Mouse (Mus musculus): ENCODE results near the gene Ost4. TPM values are rescaled to one million over a fixed set of nuclear protein-coding genes. Genes with fewer than 3 reads are reported as not detected.
A peak's percentile ranks its signal among the peaks of the same experiment; 100 is the strongest.

Ost4 gene
- polyA plus RNA-seq, 1 experiment from 2014 or later, result 259 TPM

DNA sequence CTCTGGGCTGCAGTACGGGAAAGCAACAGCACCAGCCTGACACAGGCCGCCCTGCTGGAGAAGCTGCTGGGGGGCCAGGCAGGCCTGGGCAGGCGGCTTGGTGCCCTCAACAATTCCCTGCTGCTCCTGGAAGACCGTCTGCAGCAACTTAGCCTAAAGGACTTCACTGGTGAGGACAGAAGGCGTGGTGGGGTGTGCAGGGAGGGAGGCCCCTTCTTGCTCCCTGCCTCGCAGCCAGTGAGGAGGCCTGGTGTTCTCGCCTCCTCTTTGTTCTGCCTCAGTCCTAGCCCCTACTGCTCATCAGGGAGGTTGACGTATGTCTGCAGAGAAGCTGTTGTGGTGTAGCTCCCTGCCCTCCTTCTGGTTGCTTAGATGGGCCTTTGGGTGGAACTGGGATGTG, 11.1 kb upstream of the Ost4 start:
- Histone ChIP-seq H3K27ac (no peak overlapping the region), H3K36me3 (replicated peaks; ENCODE audit: control insufficient read depth, insufficient read depth) (no peaks in the 10 kb centered on the region), H3K4me1 (replicated peaks; ENCODE audit: control insufficient read depth, insufficient read depth, low read length) (peaks cover 27% of the 10 kb centered on the region), H3K4me3 (replicated peaks; ENCODE audit: low read length) (no peak overlapping the region), H3K27me3 (ENCODE audit: control insufficient read depth, insufficient read depth, low read length) (no peaks in the 10 kb centered on the region), H3K4me2 (replicated peaks) (no peak overlapping the region), H3K9ac (no peak overlapping the region), H3K9me3 (ENCODE audit: control insufficient read depth, low read length) (no peaks in the 10 kb centered on the region)
- no peak for DNase-seq (ENCODE audit: low spot score)
- ATAC-seq (ENCODE audit: low FRiP score), result no peak
- 87% methylated on average over 8 of the region's 8 CpGs for WGBS

DNA sequence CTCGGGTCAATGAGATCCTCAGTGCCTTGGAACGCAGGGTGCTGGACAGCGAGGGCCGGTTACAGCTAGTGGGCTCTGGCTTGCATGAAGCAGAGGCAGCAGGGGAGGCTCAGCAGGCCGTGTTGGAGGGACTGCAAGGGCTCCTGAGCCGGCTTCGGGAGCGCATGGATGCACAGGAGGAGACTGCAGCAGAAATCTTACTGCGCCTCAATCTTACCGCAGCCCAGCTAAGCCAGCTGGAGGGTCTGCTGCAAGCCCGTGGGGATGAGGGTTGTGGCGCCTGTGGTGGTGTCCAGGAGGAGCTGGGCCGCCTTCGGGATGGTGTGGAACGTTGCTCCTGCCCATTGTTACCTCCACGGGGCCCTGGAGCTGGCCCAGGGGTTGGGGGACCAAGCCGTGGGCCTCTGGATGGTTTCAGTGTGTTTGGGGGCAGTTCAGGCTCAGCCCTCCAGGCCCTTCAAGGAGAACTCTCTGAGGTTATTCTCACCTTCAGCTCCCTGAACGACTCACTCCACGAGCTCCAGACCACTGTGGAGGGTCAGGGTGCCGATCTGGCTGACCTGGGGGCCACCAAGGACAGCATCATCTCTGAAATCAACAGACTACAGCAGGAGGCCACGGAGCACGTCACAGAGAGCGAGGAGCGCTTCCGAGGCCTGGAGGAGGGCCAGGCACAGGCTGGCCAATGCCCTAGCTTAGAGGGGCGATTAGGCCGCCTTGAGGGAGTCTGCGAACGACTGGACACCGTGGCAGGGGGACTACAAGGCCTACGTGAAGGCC, 10.5 kb upstream of the Ost4 start:
- Histone ChIP-seq H3K9ac (no peak overlapping the region), H3K4me2 (replicated peaks) (no peak overlapping the region), H3K4me3 (replicated peaks; ENCODE audit: low read length) (no peak overlapping the region), H3K27ac (no peak overlapping the region), H3K9me3 (ENCODE audit: control insufficient read depth, low read length) (no peaks in the 10 kb centered on the region), H3K27me3 (ENCODE audit: control insufficient read depth, insufficient read depth, low read length) (no peaks in the 10 kb centered on the region), H3K36me3 (replicated peaks; ENCODE audit: control insufficient read depth, insufficient read depth) (no peaks in the 10 kb centered on the region), H3K4me1 (replicated peaks; ENCODE audit: control insufficient read depth, insufficient read depth, low read length) (peaks cover 31% of the 10 kb centered on the region)
- ATAC-seq (ENCODE audit: low FRiP score), result no peak
- no peak for DNase-seq (ENCODE audit: low spot score)
- 85% methylated on average over 31 of the region's 31 CpGs for WGBS

DNA sequence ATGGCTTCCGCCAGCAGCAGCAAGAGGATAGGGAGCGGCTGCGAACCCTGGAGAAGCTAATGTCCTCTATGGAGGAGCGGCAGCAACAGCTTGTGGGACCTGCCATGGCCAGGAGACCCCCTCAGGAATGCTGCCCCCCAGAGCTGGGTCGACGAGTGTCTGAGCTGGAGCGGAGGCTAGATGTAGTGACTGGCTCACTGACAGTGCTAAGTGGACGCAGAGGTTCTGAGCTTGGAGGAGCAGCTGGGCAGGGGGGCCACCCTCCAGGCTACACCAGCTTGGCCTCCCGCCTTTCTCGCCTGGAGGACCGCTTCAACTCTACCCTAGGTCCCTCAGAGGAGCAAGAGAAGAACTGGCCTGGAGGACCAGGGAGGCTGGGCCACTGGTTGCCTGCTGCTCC, 9.8 kb upstream of the Ost4 start:
- no peak overlapping the region for H3K9ac ChIP-seq

DNA sequence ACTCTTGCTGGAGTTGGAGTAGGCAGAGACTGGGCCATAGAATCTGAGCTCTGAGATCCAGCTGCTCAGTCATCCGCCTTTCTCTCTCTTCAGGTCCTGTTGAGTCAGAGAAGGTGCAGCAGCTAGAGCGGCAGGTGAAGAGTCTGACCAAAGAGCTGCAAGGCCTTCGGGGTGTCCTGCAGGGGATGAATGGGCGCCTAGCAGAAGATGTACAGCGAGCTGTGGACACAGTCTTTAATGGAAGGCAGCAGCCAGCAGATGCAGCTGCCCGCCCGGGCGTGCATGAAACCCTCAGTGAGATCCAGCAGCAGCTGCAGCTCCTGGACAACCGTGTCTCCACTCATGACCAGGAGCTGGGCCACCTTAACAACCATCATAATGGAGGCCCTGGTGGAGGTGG, 9.3 kb upstream of the Ost4 start:
- Histone ChIP-seq H3K27me3 (ENCODE audit: control insufficient read depth, insufficient read depth, low read length) (no peaks in the 10 kb centered on the region), H3K9ac (no peak overlapping the region), H3K4me2 (replicated peaks) (no peak overlapping the region), H3K4me1 (replicated peaks; ENCODE audit: control insufficient read depth, insufficient read depth, low read length) (peaks cover 28% of the 10 kb centered on the region), H3K4me3 (replicated peaks; ENCODE audit: low read length) (no peak overlapping the region), H3K36me3 (replicated peaks; ENCODE audit: control insufficient read depth, insufficient read depth) (no peaks in the 10 kb centered on the region), H3K27ac (no peak overlapping the region), H3K9me3 (ENCODE audit: control insufficient read depth, low read length) (no peaks in the 10 kb centered on the region)
- ATAC-seq (ENCODE audit: low FRiP score), result no peak
- DNase-seq (ENCODE audit: low spot score), result no peak
- 89% methylated on average over 9 of the region's 9 CpGs for WGBS

More for the DNA sequence above, 9.8 kb upstream of the Ost4 start:
- DNase-seq (ENCODE audit: low spot score) (no peak), ATAC-seq (ENCODE audit: low FRiP score) (no peak)
- Histone ChIP-seq H3K36me3 (replicated peaks; ENCODE audit: control insufficient read depth, insufficient read depth) (no peaks in the 10 kb centered on the region), H3K27me3 (ENCODE audit: control insufficient read depth, insufficient read depth, low read length) (no peaks in the 10 kb centered on the region), H3K4me2 (replicated peaks) (no peak overlapping the region), H3K4me3 (replicated peaks; ENCODE audit: low read length) (no peak overlapping the region), H3K27ac (no peak overlapping the region), H3K4me1 (replicated peaks; ENCODE audit: control insufficient read depth, insufficient read depth, low read length) (peaks cover 33% of the 10 kb centered on the region), H3K9me3 (ENCODE audit: control insufficient read depth, low read length) (no peaks in the 10 kb centered on the region)
- 88% methylated on average over 11 of the region's 11 CpGs for WGBS

DNA sequence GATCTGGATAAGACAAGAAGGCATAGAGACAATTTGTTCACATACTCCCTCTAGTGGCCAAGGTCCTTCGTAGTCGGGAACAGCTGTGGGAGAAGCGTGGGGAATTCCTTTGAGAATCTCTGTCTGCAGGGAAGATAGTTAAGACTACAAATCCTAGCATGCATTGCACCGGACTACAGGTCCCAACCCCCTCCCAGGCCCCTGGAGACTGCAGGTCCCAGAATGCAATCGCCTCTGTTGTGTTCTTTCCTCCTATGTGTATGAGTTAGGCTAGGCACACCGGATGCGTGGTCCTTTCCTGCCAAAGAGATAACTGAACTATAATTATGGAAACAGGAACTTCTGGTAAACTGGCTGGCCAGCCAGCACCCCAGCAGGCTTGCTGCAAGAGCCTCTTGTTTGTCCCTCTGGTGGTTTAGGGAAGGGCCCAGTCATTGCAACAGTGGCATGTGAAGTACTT, 8.4 kb upstream of the Ost4 start:
- Histone ChIP-seq H3K36me3 (replicated peaks; ENCODE audit: control insufficient read depth, insufficient read depth) (no peaks in the 10 kb centered on the region), H3K9ac (no peak overlapping the region), H3K4me2 (replicated peaks) (peak overlapping the region; percentile 18), H3K9me3 (ENCODE audit: control insufficient read depth, low read length) (no peaks in the 10 kb centered on the region), H3K4me1 (replicated peaks; ENCODE audit: control insufficient read depth, insufficient read depth, low read length) (peaks cover 24% of the 10 kb centered on the region), H3K27ac (no peak overlapping the region), H3K4me3 (replicated peaks; ENCODE audit: low read length) (no peak overlapping the region), H3K27me3 (ENCODE audit: control insufficient read depth, insufficient read depth, low read length) (no peaks in the 10 kb centered on the region)
- ATAC-seq (ENCODE audit: low FRiP score), result peak; percentile 86
- 7% methylated on average over 7 of the region's 7 CpGs for WGBS
- peak; percentile 94 for DNase-seq (ENCODE audit: low spot score)

DNA sequence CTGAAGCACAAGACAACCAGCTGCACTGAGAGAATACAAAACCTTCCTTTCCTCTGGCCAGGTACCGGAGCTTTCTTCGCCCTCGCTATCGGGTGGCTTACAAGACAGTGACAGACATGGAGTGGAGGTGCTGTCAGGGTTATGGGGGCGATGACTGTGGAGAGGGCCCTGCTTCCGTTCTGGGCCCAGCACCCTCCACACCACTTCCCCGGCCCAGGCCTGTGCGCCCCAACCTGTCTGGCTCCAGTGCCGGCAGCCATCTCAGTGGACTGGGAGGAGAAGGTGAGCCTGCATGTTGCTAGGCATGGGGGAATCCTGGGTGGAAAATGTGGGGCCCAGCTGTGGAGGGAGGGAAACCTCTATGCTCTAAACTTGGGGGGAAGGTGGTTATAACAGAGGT, 7.9 kb upstream of the Ost4 start:
- no peaks in the 10 kb centered on the region for H3K27me3 ChIP-seq (ENCODE audit: control insufficient read depth, insufficient read depth, low read length)
- 0 out of 2 replicates have a peak overlapping the region, but pooled peaks have one; percentile 20 for H3K9ac ChIP-seq
- no peak overlapping the region for H3K27ac ChIP-seq
- no peaks in the 10 kb centered on the region for H3K9me3 ChIP-seq (ENCODE audit: control insufficient read depth, low read length)
- H3K4me2 ChIP-seq (replicated peaks), result peak overlapping the region; percentile 43
- H3K4me3 ChIP-seq (replicated peaks; ENCODE audit: low read length), result no peak overlapping the region
- no peak for DNase-seq (ENCODE audit: low spot score)
- 71% methylated on average over 9 of the region's 9 CpGs for WGBS
- H3K4me1 ChIP-seq (replicated peaks; ENCODE audit: control insufficient read depth, insufficient read depth, low read length), result peaks cover 24% of the 10 kb centered on the region
- H3K36me3 ChIP-seq (replicated peaks; ENCODE audit: control insufficient read depth, insufficient read depth), result no peaks in the 10 kb centered on the region
- ATAC-seq (ENCODE audit: low FRiP score), result peak; percentile 38

DNA sequence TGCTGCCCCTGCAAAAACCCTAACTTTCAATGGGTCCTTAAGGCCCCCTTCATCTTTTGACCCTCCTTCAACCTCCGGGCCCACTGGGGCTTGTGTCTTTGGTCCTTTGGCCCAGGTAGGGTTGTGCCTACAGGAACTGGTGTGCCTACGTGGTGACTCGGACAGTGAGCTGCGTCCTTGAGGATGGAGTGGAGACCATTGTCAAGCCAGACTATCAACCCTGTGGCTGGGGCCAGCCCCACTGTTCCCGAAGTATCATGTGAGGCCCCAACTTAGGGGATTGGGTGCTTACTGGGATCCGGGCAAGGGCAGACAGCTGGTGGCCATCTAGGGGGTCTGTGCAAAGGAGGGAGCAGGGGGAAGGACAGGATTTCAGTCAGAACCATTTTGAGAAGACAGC, 7.3 kb upstream of the Ost4 start:
- H3K9ac ChIP-seq, result no peak overlapping the region
- no peaks in the 10 kb centered on the region for H3K27me3 ChIP-seq (ENCODE audit: control insufficient read depth, insufficient read depth, low read length)
- H3K9me3 ChIP-seq (ENCODE audit: control insufficient read depth, low read length), result no peaks in the 10 kb centered on the region
- 83% methylated on average over 6 of the region's 6 CpGs for WGBS
- peak overlapping the region; percentile 12; the same call in 1 of the 2 replicates for H3K4me3 ChIP-seq (replicated peaks; ENCODE audit: low read length)
- no peaks in the 10 kb centered on the region for H3K36me3 ChIP-seq (replicated peaks; ENCODE audit: control insufficient read depth, insufficient read depth)
- DNase-seq (ENCODE audit: low spot score) (no peak), ATAC-seq (ENCODE audit: low FRiP score) (no peak)
- no peak overlapping the region for H3K27ac ChIP-seq
- H3K4me1 ChIP-seq (replicated peaks; ENCODE audit: control insufficient read depth, insufficient read depth, low read length), result peaks cover 24% of the 10 kb centered on the region
- H3K4me2 ChIP-seq (replicated peaks), result peak overlapping the region; percentile 43

DNA sequence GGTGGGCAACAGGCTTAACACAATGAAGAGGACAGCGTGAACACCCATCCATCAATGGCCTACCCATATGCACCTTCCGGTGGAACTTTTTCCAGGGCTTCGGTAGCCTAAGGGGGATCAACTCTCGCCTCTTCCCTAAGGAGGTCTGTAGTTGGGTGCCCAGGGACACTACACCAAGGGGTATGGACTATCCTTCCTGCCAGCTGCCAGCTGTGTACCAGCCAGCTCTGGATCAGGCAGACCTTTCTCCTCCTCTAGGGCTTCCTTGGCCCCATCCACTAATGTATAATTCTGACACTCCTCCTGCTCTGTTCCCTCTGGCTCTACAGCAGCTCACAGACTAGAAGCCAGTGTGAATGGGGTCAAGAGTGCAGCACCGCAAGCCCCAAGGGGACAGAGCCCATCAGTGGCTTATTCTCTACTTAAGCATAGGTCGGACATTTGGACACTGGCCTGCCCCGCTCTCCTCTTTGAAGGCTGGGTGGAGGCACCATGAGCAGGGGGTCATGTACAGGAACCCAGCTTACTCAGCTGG, 6.6 kb upstream of the Ost4 start:
- ATAC-seq (ENCODE audit: low FRiP score) (no peak), DNase-seq (ENCODE audit: low spot score) (no peak)
- Histone ChIP-seq H3K9me3 (ENCODE audit: control insufficient read depth, low read length) (no peaks in the 10 kb centered on the region), H3K4me3 (replicated peaks; ENCODE audit: low read length) (peak overlapping the region; percentile 12; the same call in 1 of the 2 replicates), H3K4me2 (replicated peaks) (peak overlapping the region; percentile 43), H3K27ac (peak overlapping the region; percentile 62; the same call in 1 of the 2 replicates), H3K9ac (peak overlapping the region; percentile 47; the same call in 1 of the 2 replicates), H3K27me3 (ENCODE audit: control insufficient read depth, insufficient read depth, low read length) (no peaks in the 10 kb centered on the region), H3K36me3 (replicated peaks; ENCODE audit: control insufficient read depth, insufficient read depth) (no peaks in the 10 kb centered on the region), H3K4me1 (replicated peaks; ENCODE audit: control insufficient read depth, insufficient read depth, low read length) (peaks cover 24% of the 10 kb centered on the region)
- WGBS, result 73% methylated on average over 7 of the region's 7 CpGs

DNA sequence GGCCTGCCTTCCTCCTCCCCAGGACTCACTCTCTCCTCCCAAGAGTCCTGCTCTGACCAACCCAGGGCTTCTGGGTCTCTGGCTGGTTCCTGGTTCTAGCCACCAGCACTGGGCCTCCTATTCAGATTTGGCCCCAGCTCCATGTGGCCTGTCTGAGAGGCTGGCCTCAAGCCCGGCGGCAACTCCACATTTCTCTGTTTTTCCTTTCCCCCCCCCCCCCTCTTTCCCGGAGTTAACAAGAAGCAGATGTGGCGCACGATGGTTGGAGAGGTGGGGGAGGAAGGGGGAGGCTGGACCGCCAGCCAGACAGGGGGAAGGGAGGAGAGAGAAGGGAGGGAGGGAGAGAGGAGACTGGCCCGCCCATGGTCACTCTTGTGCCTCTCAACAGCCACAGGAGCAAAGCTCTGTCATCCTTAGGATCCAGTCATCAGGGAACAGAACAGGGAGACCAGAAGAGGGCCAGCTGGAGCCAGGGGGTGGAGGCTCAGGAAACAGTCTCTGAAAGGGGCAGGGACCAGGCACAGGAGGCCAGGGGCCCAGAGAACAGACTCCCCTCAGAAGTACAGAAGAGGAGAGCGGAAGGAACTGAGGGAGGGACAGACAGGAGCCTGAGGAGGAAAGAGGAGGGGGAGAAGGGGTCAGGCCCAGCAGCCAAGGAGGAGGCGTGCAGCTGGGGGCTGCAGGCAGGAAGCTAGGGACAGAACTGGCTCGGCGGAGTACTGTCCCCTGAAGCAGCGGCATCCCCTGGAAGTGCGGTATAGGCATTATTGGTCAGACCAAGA, 5.7 kb upstream of the Ost4 start, which contains the start of gene Emilin1:
Emilin1 (plus strand) TSS at position 343 of the 782 bp plus-strand sequence.
- Histone ChIP-seq H3K4me3 (replicated peaks; ENCODE audit: low read length) (peak within 1 kb of the TSS; percentile 12; the same call in 1 of the 2 replicates), H3K9ac (peak within 1 kb of the TSS; percentile 47; the same call in 1 of the 2 replicates)
- 28% methylated on average over 13 of the region's 13 CpGs for WGBS

More for the DNA sequence above, 5.7 kb upstream of the Ost4 start, which contains the start of gene Emilin1:
- H3K27me3 ChIP-seq (ENCODE audit: control insufficient read depth, insufficient read depth, low read length), result no peaks in the 10 kb centered on the region
- no peaks in the 10 kb centered on the region for H3K36me3 ChIP-seq (replicated peaks; ENCODE audit: control insufficient read depth, insufficient read depth)
- no peak for DNase-seq (ENCODE audit: low spot score)
- H3K9me3 ChIP-seq (ENCODE audit: control insufficient read depth, low read length), result no peaks in the 10 kb centered on the region
- H3K4me2 ChIP-seq (replicated peaks), result peak within 1 kb of the TSS; percentile 43
- H3K27ac ChIP-seq, result peak within 1 kb of the TSS; percentile 65
- peaks cover 28% of the 10 kb centered on the region for H3K4me1 ChIP-seq (replicated peaks; ENCODE audit: control insufficient read depth, insufficient read depth, low read length)
- ATAC-seq (ENCODE audit: low FRiP score), result no peak

Data from hindbrain, embryonic 14.5 days (tissue).